Mouse (Mus musculus) adrenal gland, postnatal 25 days (tissue): ENCODE data around the gene Tbkbp1. TPM values are rescaled to one million over a fixed set of nuclear protein-coding genes. Genes with fewer than 3 reads are reported as not detected.

Experiments used
- DNase-seq: peaks from one replicate; pipeline ENCODE4 v3.0.0; 2021; ENCODE audit warnings: mixed read lengths
- total RNA-seq: library from RNA; stranded (reverse); gene quantifications from 2 replicates; pipeline ENCODE4 v1.2.3, GENCODE M21; 2021

Gene Tbkbp1
- total RNA-seq, 1 experiment from 2014 or later = 12.7 TPM

DNA sequence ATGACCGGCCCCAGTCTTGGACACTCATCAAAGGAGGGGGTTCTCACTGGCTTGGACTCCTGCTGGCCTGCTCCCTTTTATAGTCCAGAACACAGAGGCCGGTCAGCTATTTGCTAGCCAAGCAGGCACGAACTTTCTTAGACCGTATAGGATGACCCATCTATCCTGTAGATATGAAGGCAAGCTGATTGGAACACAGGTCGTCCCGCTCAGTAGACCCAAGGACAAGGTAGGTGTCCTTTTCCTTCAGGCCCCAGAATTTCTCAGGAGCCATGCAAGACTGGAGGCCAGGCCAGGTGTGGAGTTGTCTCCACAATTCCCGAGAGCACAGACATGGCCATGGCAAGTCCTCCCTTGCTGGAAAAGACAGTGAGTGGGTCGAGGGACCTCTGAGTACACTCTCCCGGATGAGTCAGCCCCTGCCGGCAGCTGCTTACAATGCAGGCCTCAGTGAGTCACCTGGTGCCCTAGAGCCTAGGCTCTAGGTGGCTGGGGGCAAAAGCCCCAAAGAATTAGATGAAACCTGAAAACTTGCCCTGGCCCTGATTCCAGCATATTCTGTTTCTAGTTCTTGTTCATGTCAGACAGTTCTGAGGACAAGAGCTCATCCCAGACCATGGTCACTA, 1.5 kb upstream of the Tbkbp1 start:
- DNase-seq = peak; percentile 49

- DNase-seq = peak; percentile 59
Measured at GRCm38 (mm10) chr11:97152023-97152426, 730 bp upstream of the Tbkbp1 start.

- peak; percentile 45 for DNase-seq
Measured at GRCm38 (mm10) chr11:97150411-97151330, 624 bp downstream of the Tbkbp1 start.

GRCm38 (mm10) chr11:97149995-97150410, 1.3 kb downstream of the Tbkbp1 start:
- DNase-seq = peak; percentile 73

- DNase-seq = no peak
Measured at GRCm38 (mm10) chr11:97149026-97149425, 2.3 kb downstream of the Tbkbp1 start.

DNA sequence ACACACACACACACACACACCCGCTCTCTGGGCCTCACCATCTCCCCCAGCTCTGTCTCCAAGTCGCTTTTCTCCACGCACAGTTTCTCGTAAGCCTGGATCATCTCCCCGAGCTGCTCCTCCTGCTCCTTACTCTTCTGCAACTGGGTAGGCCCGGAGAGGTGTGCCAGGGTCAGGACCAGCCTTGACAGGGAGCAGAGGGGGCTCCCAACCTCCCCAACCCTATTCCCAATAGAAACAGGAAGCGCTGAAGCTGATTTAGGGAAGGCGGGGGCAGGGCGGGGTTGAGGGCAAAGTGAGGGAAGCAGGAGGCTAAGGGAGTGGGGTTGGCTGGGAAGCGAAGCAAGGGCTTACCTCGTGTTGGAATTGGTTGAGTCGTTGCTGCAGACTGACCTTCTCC, 2.7 kb downstream of the Tbkbp1 start:
- DNase-seq = no peak

DNA sequence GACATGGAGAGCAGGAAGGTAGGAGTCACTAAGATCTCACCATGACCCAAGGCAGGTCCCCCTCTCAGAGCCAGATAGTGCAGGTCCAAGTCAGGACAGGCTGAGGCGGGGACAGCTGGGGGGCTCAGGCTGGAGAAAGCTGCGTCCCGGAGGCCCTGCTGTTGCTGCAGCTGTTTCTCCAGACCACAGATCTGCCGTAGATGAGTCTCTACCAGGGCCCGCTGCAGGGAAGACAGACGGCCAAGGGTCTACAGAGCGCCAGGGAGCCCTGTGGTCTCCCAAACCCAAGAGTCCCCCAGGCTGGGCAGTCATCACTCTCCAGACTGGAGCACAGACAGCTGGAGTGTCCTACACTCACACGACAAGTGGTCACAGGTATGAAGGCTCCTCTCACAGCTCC, 4.0 kb downstream of the Tbkbp1 start:
- DNase-seq = no peak

DNA sequence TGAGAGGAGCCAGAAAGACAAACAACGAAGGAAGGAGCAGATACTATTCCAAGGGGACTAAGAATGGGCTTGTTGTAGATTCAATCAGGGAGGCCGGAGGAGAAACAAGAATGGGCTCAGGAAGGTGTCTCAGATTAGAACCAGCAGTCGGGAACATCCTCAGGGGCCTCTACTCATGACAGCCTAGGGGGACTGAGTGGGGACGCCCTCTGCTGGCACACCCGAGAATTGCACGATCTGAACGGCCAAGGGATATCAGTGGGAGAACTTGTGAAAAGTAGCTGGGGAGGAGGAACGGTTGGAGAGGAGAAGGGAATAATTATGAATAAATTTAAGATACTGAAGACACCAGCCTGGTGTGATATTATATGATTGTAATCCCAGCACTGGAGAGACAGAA, 4.6 kb downstream of the Tbkbp1 start:
- DNase-seq = peak; percentile 76

DNA sequence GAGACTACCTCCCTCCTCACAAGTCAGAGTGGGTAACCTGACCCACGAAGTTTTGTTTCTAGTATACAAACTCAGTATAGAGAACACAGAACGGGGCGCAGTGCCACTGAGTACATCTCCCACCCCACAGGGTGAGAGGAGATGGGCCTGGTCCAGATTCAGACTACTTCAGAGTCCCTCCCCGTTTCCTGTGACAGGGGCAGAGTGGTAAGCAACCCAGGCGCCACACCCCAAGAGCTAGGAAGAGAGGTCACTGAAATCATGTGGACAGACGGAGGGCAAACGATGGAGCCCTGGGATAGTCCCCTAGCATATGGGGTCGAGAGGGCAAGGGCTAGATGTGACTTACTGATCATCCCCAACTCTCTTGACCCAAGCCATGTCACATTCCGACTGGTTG, 5.3 kb downstream of the Tbkbp1 start:
- DNase-seq = no peak

DNA sequence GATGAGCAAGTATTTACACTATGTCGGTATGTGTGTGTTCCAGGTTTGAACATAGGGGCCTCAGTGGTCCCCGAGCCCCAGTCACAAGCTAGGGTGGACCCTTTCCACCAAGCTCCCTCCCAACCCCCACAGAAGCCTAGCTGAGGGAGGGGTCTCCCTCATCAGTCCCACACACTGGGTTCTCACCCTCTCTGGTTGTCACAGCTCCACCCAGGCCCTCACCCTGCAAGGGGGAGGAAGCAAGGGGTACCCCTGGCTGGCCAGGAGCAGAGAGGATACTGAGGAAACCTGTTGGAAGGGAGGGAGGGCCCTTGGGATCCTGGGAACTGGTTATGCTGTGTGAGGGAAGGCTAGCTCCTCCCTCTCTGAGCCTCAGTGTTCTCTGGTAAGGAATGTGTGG, 6.0 kb downstream of the Tbkbp1 start:
- DNase-seq = no peak

DNA sequence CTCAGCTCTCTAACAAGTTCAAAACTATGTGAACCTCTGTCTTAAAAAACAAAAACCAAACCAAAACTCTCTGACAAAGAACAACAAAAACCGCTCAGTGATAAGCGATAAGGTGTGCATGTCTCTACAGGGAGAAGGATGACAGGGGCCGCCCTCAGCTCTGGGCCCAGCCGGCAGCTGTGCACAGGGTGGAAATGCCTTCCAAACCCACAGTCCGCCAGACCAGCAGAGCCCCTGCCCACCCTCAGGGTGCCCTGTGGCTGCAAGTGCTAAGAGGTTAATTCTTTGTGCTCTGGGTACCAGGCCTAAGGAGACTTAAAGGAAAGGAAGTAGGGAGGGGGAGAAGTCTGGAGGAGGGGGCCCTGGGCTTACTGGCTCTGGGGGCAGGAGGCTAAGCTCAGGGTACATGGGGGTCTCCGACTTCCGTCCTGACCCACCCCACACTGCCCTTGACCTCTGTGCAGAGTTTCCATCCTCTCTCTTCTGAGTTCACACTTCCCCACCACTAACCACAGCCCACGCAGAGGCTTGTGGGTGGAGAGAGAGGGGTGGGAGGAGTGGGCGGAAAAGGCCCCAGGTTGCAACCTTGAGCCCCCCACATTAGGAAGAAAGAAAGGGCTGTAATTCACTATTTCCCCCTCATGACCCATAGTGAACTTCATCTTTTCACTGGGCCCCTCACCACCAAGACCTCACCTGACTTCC, 7.9 kb downstream of the Tbkbp1 start:
- no peak for DNase-seq

DNA sequence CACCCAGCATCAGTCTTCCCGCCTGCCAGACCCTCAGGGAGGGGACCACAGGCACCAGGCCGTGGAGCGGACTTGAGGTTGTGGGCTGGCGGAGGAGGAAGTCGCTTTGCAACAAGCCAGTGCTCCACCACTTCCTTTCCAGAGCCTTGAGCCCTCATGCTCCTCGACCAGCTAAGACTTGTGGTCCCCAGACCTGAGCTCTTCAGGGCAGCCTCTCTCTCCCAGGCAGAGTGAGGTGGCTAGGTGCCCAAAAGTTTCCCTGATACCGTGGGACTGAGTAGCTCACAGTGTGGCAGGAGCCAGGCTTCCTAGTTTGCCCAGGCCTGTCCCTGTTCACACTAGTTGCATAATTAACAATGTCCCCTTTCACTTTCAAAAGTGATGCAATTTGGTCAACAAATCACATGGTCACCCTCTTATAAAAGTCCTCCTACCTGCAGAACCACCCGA, 9.1 kb downstream of the Tbkbp1 start:
- no peak for DNase-seq

- DNase-seq = no peak
Measured at GRCm38 (mm10) chr11:97140811-97141210, 10.5 kb downstream of the Tbkbp1 start.

DNA sequence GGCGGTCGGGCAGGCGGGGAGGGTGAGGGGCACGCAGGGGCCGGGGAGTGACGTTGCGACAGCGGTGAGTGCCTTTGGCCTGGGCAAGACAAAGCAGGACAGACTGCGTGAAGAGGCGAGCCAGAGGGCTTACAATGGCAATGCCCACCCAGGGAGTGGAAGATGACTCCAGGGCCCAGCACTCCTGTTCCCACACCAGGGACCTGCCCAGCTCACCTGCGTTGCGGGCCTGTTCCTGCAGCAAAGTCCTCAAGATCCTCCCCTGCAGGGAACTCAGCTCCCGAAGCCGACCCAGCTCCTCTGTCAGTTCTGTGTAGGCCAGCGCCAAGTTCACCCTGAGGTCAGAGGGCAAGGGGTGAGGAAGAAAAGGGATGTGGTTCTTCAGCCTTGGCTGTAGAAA, 12.0 kb downstream of the Tbkbp1 start:
- no peak for DNase-seq

DNA sequence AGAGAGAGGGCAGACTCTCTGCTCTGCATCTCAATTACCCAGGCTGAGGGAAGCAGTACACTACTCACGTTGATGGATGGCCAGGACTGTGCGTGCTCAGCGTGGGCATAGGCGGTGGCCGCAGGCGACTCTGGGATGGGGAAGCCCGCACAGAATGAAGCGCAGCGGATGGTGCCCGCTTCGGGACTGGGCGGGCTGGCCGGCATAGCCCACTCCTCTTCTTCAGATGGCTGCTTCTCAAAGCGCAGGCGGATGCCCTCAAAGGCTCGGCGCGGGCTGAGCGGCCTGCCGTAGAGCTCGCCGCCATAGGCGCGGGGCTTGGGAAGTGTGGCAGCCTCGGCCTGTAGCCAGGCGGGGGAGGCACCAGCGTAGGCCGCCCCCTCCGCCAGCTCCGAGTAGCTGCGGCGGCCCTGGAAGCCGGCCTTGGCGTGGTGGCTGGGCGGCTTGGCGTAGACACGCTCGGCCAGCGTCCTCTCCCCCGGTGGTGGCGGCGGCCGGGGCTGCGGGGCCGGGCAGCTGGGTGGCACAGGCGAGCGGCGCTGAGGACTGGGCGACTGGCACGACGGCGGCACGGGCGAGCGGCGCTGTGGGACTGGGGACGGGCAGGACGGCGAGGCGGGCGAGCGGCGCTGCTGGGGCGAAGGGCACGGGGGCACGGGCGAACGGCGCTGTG, 12.6 kb downstream of the Tbkbp1 start:
- peak; percentile 68 for DNase-seq

DNA sequence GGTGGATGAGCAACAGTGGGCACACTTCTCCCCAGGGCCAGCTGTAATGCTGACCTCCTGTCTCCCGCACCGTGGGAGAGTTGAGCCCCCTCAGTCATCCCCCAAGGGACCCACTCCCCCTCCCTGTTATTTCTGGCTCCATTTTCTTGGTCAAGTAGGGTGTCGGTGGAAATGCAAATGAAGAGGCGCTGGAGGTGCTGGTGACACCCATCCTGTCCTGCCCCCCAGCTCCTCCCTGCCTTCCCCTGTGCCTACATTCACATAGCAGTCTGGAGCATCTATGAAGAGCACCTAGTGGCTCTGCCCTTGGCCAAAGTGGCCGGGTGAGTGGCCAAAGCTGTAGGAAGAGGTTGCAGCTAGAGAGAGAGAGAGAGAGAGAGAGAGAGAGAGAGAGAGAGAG, 18.0 kb downstream of the Tbkbp1 start:
- no peak for DNase-seq

- no peak for DNase-seq
Measured at GRCm38 (mm10) chr11:97132185-97132584, 19.1 kb downstream of the Tbkbp1 start.

- DNase-seq = no peak
Measured at GRCm38 (mm10) chr11:97131683-97132082, 19.6 kb downstream of the Tbkbp1 start.

DNA sequence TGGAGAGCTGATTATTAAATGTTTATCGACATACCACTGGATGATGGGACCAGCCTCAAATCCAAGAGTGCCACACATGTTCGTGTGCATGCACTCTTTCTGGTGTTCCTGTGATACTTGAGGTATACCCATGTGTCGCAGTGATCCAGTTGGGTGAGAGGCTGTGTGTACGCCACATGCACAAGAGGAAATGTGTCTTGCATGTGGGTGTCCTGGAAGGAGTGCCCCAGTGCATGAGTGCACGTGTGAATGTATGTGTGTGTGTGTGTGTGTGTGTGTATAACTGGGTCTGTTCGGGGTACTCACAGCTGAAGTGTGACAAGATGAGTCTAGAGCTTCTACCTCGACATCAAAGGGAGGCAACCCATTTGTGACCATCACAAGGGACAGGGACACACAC, 21.0 kb downstream of the Tbkbp1 start:
- no peak for DNase-seq

DNA sequence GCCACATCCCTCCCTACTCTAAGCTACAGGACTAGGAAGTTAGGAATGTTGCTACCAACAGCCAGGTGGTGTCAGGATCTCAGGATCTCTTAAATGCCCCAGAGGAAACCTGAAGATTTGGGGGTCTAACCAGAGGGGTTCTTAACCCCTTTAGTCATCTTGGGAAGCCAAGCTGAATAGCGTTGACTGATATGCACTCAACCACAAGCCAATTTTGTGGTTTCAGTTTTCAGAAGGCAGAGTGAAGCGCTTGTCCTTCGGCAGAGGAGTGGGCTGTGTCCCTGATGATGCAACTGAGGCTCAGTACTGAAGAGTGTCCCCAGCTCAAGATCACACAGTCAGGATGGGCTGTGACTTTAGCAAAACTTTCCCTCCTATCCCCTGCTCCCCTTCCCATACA, 22.3 kb downstream of the Tbkbp1 start:
- no peak for DNase-seq

DNA sequence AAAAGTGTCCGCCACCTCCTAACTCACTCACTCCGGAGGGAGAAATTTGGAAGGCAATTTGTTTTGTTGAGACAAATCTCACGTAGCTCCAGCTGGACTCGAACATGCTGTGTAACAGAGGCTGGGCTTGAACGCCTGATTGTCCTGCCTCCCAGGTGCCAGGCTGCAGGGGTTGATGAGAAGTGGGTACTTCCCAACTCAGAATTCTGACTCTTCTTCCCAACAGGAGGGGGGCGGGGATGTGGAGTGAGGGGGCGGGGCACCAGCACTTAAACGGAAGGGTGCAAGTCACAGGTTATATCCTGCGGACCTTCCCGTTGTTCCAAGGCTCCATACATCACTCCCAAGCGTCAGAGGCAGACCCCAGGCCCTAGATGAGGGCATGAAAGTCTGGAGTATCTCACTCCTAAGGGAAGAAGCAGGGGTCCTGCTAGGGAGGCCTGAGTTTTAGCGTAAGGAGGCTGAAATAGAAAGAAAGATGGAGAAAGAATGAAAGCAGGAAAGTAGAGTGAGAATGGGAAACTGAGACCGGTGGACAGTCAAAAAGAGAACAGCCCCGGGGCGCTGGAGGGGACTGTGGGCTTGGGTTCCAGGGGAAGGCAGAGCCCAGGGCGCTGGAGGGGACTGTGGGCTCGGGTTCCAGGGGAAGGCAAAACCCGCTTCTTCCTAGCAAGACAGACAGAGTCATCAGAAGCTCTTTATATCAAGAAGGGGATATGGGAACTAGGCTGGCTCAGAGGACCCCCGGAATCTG, 23.6 kb downstream of the Tbkbp1 start:
- DNase-seq = no peak
